Mouse (Mus musculus): ENCODE results near the gene Lamb2.

- no peak for TF ChIP-seq CTCF (IDR thresholded peaks at IDR 0.05; ENCODE audit: borderline replicate concordance, extremely low read depth, insufficient read depth, insufficient read length)
- no peak for TF ChIP-seq POLR2A (IDR thresholded peaks at IDR 0.05; ENCODE audit: borderline replicate concordance, extremely low read depth, insufficient read depth, insufficient read length, poor library complexity, severe bottlenecking)
Observed at GRCm38 (mm10) chr9:108453458-108453857, 26.1 kb upstream of the Lamb2 start.
